13 mouse cellular contexts compared by ENCODE assay signal in genomic region chr2:27223012-27223421, GRCm38 (mm10). TPM values are rescaled to one million over a fixed set of nuclear protein-coding genes. Genes with fewer than 3 reads are reported as not detected.
DNase-seq lines count a peak whose midpoint lies in the region; ATAC-seq and TF ChIP-seq lines count a peak whose summit lies in the region.
"Had no signal": no experiment of that assay in that cellular context is flagged by ENCODE, and none has a peak within 500 bp of the region (broad histone marks: within the 10 kb centered on the region; RNA-seq: fewer than 3 reads in every experiment).

No protein-coding gene starts in this region.

- no peaks in the 10 kb centered on the region for H3K9me3 ChIP-seq in kidney, embryonic 16.5 days (ENCODE audit: low read length)
- H3K9me3 ChIP-seq in heart, embryonic 12.5 days (replicated peaks) = no peaks in the 10 kb centered on the region
- H3K9me3 ChIP-seq: limb, embryonic 13.5 days; stomach, embryonic 15.5 days had no signal

- H3K36me3 ChIP-seq in kidney, embryonic 16.5 days (ENCODE audit: insufficient read depth, low read length) = peaks cover 25% of the 10 kb centered on the region; the same call in 1 of the 2 replicates
- H3K36me3 ChIP-seq in heart, embryonic 12.5 days = peaks cover 17% of the 10 kb centered on the region
- H3K36me3 ChIP-seq: limb, embryonic 13.5 days had no signal

- 73% methylated on average over 7 of the region's 7 CpGs for WGBS in kidney, embryonic 16.5 days
- WGBS in heart, embryonic 12.5 days = 85% methylated on average over 7 of the region's 7 CpGs

- no peak overlapping the region for H3K4me2 ChIP-seq in kidney, embryonic 16.5 days (replicated peaks; ENCODE audit: low read depth, low read length)
- no peak overlapping the region for H3K4me2 ChIP-seq in heart, embryonic 12.5 days
- H3K4me2 ChIP-seq: heart, embryonic 11.5 days; limb, embryonic 13.5 days; stomach, embryonic 15.5 days had no signal

- no peak for TF ChIP-seq CTCF in gastrocnemius, adult 2 months (IDR thresholded peaks at IDR 0.05)

- intact Hi-C loops in gastrocnemius, adult 2 months (cut with DNase I) = no loop called here
- intact Hi-C loops in gastrocnemius, postnatal 36 days (cut with DNase I) = no loop called here
- intact Hi-C loops in left cerebral cortex, postnatal 14 days (cut with DNase I) = no loop called here

- H3K27ac ChIP-seq in gastrocnemius, adult 2 months = no peak overlapping the region
- no peak overlapping the region for H3K27ac ChIP-seq in kidney, embryonic 16.5 days (ENCODE audit: low read length)
- H3K27ac ChIP-seq in heart, embryonic 12.5 days (ENCODE audit: poor library complexity, severe bottlenecking) = no peak overlapping the region
- H3K27ac ChIP-seq: limb, embryonic 13.5 days; stomach, embryonic 15.5 days had no signal

- peak; percentile 55 for DNase-seq in gastrocnemius, adult 2 months
- DNase-seq in gastrocnemius, postnatal 36 days = no peak
- DNase-seq in adrenal gland, postnatal 25 days = peak; percentile 32
- DNase-seq in cerebellum, postnatal 14 days = peak; percentile 69 to 70
- peak; percentile 61 to 79 for DNase-seq in left cerebral cortex, postnatal 14 days (ENCODE audit: low spot score in 2 of 2)
- no peak for DNase-seq in testis, postnatal 10 days (ENCODE audit: low spot score)

- no peak overlapping the region for H3K9ac ChIP-seq in kidney, embryonic 16.5 days (replicated peaks; ENCODE audit: low read length)
- no peak overlapping the region for H3K9ac ChIP-seq in heart, embryonic 12.5 days
- H3K9ac ChIP-seq: limb, embryonic 13.5 days; stomach, embryonic 15.5 days had no signal

- no peaks in the 10 kb centered on the region for H3K27me3 ChIP-seq in kidney, embryonic 16.5 days (ENCODE audit: insufficient read depth, low read length)
- no peaks in the 10 kb centered on the region for H3K27me3 ChIP-seq in heart, embryonic 12.5 days (replicated peaks)
- H3K27me3 ChIP-seq: limb, embryonic 13.5 days; stomach, embryonic 15.5 days had no signal

- H3K4me3 ChIP-seq in gastrocnemius, adult 2 months = no peak overlapping the region
- no peak overlapping the region for H3K4me3 ChIP-seq in kidney, embryonic 16.5 days (ENCODE audit: low read length)
- no peak overlapping the region for H3K4me3 ChIP-seq in heart, embryonic 12.5 days
- H3K4me3 ChIP-seq: limb, embryonic 13.5 days; stomach, embryonic 15.5 days had no signal

- ATAC-seq in kidney, embryonic 16.5 days (ENCODE audit: low FRiP score, low TSS enrichment) = no peak
- ATAC-seq in heart, embryonic 12.5 days (ENCODE audit: insufficient number of reproducible peaks, low FRiP score) = no peak

- H3K4me1 ChIP-seq in kidney, embryonic 16.5 days (ENCODE audit: insufficient read depth, low read length) = no peaks in the 10 kb centered on the region
- peaks cover 25% of the 10 kb centered on the region for H3K4me1 ChIP-seq in heart, embryonic 12.5 days (replicated peaks)
- H3K4me1 ChIP-seq: stomach, embryonic 15.5 days had no signal

RNA-seq across cellular contexts. Expression of gene Sardh, which starts 25.1 kb away (rescaled TPM):
- total RNA-seq in gastrocnemius, adult 2 months (2021) = 1 to 10 TPM in 1 of 2 experiments, under 1 TPM in 1; 0.84 to 1.2 TPM
- total RNA-seq in gastrocnemius, postnatal 36 days (2021) = 1 to 10 TPM in 1 of 2 experiments, under 1 TPM in 1; 0.82 to 1.4 TPM
- 8.3 and 17.7 TPM in 2 replicates for total RNA-seq in adrenal gland, postnatal 25 days (2021)
- 10 to 100 TPM; 11.1 to 12.9 TPM for total RNA-seq in left cerebral cortex, postnatal 14 days (2021)
- 64.7 and 71.3 TPM in 2 replicates for polyA plus RNA-seq in kidney, embryonic 16.5 days (2015; fragmentation: Nextera tagmentation; extraction: Ambion mirVana)
- polyA plus RNA-seq in heart, embryonic 12.5 days (2016; fragmentation: Nextera tagmentation; extraction: Ambion mirVana) = 19.0 and 22.5 TPM in 2 replicates
- total RNA-seq: megakaryocyte-erythroid progenitor cell, adult 5-6 weeks; neutrophil, adult 5-6 weeks had no signal

RNA-seq across cellular contexts. Expression of gene Dbh, which starts 58.0 kb away (rescaled TPM):
- not detected for total RNA-seq in gastrocnemius, adult 2 months (2021)
- not detected for total RNA-seq in gastrocnemius, postnatal 36 days (2021)
- total RNA-seq in adrenal gland, postnatal 25 days (2021) = 324 and 373 TPM in 2 replicates
- 1 to 10 TPM; 1.3 to 1.8 TPM for total RNA-seq in left cerebral cortex, postnatal 14 days (2021)
- polyA plus RNA-seq in kidney, embryonic 16.5 days (2015; fragmentation: Nextera tagmentation; extraction: Ambion mirVana) = 3.0 and 7.1 TPM in 2 replicates
- 0.15 and 0.28 TPM in 2 replicates for polyA plus RNA-seq in heart, embryonic 12.5 days (2016; fragmentation: Nextera tagmentation; extraction: Ambion mirVana)
- total RNA-seq: megakaryocyte-erythroid progenitor cell, adult 5-6 weeks; neutrophil, adult 5-6 weeks had no signal

Comparison
In these comparisons a context has a peak if more than half of its experiments do, and no peak if none do; other contexts are left out.
1. DNase-seq: peak in gastrocnemius, adult 2 months (single experiment), adrenal gland, postnatal 25 days (single experiment), cerebellum, postnatal 14 days (2 of 2) and left cerebral cortex, postnatal 14 days (2 of 2); none in gastrocnemius, postnatal 36 days (0 of 2) and testis, postnatal 10 days (single experiment).
2. RNA of gene Dbh, which starts 58.0 kb away (total RNA-seq): 324 to 373 TPM in adrenal gland, postnatal 25 days; 1.3 to 1.8 TPM in left cerebral cortex, postnatal 14 days, not detected in gastrocnemius, postnatal 36 days and not detected in gastrocnemius, adult 2 months; every median in the first group is over 100 times any median in the second.